Mouse (Mus musculus) common myeloid progenitor, adult 5-6 weeks (primary cell): ENCODE data around the gene Adgrb3. TPM values are rescaled to one million over a fixed set of nuclear protein-coding genes. Genes with fewer than 3 reads are reported as not detected.

ENCODE experiments used
- ATAC-seq: replicated peaks from 2 replicates; pipeline ENCODE4 v1.8.0; 2016; ENCODE audit warnings: low read depth, mild to moderate bottlenecking, moderate TSS enrichment, inconsistent platforms; ENCODE audit not compliant: poor library complexity, severe bottlenecking
- total RNA-seq: library from RNA; stranded (forward); fragments of 200-1000, 187-1606 nt; gene quantifications from 2 replicates; pipeline ENCODE4 v1.2.3, GENCODE M21; 2017

The Adgrb3 gene
- not detected in 2 replicates for total RNA-seq

GRCm38 (mm10) chr1:25828971-25829920 is at the start of gene Adgrb3:
Gene Adgrb3 (minus strand): TSS chr1:25829707.
- no peak for ATAC-seq

DNA sequence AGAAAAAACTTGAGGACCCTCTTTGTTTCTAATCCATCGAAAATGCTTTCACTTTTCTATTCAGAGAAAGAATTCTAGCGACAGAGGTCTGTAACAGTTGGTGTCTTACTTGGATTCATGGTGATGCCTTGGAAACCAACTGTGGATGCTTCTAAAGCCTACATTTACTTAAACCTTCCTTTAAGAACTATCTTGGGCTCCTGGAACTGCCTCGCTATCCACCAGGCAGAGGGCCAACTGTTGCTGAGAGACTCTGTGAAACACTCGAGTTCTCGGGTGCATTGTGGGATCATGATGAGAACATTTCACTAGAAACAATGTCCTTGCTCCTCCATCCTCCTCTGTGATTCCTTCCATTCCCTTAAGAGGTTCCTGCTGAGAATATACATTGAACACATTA is 48.0 kb upstream of the Adgrb3 start:
- no peak for ATAC-seq

DNA sequence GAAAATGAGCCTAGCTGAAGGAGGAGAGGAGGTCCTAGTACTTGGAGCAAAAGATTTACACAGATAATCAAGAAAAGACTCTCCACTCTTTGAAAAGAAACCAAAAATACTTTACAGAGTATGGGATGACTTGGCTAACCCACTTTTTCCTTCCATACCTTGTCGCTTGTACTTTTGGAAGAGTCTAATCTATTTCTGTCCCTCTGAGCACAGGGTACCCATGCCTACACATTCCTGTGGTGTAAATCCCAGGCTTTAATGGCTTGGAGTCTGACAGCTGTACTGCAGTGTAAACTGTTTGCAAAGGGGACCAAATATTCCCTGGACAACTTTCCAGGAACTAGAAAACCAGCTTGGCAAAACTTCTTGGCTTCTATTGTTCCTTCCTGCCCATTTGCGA is 28.0 kb upstream of the Adgrb3 start:
- no peak for ATAC-seq

DNA sequence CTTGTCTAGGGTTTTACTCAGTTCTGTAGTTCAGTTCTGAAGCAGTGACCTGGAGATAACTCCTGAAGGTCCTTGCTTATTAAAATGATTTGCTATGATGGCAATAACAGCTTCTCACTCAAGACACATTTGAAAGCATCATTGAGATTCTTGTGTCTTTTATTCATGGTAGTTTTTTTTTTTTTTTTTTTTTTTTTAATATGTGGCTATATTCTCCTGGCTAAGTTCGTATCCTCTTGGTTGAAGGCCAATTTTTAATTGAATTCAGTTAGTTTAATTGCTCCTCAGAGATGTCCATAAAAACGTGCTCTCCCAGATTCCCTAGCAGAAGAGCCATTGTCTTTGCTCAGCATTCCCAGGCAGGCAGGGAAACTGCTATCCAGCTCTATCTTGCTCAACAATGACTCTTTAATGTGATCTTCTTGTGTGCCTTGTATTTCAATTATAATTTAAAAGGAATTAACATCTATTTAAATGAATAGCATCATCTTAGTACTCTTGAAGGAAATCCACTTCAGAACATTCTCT is 25.0 kb upstream of the Adgrb3 start:
- ATAC-seq = no peak

- ATAC-seq = no peak
These were observed 2.8 kb upstream of the Adgrb3 start for GRCm38 (mm10) chr1:25832260-25832659.

DNA sequence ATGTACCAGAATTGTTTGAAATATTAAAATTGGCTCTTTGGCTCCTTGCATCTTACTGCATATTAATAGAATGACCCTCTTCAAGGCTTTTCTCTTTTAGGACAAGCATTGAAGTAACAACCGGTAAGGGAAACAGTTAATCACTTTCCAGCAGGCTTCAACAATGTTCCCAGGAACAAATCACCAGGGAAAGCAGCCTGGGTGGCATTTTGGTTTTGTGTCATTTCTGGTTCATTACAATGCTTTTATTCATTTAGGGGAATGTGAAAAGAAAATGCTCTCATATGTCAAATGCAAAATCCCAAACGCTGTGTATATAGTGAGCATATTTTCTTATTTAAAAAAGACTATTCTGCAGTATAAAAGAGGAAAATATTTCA is 2.0 kb upstream of the Adgrb3 start:
- no peak for ATAC-seq

DNA sequence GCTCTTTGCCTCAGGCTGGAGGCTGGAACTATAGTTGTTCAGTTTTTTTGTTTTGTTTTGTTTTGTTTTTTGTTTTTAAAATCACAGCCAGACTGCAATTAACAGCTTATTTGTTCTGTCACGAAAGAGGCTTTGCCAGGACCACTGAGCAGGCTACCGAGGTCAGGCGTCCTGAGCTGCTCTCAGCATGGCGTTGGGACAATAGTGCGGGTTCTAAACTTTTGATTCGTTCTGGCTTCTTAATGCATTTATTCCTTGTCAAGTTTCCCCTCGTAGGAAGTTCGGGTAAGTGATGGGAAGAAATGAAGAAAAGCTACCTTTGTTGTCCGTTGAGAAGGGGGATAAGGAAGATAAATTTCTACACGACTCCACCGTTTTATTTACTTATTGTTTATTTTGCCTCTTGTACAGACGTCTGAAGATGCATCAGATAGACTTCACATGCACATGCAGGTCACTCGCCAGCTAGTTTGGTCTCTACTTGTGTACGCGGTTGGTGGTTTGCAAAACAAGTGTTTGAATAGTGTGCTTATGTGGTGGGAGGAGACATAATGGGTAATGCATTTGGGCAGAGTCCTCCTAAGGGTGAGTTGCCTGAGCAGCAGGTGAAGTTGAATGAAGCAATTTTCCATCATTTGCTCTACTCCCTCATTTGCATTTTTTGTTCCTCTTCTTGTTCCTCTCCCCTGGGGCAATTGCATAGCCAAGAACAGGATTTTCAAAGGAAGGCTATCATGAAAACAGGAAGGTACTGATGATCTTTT is 1.4 kb upstream of the Adgrb3 start:
- ATAC-seq = no peak

GRCm38 (mm10) chr1:25829921-25830751 is 629 bp upstream of the Adgrb3 start:
- ATAC-seq = no peak

- no peak for ATAC-seq
These were observed 1.3 kb downstream of the Adgrb3 start for GRCm38 (mm10) chr1:25828071-25828755.

DNA sequence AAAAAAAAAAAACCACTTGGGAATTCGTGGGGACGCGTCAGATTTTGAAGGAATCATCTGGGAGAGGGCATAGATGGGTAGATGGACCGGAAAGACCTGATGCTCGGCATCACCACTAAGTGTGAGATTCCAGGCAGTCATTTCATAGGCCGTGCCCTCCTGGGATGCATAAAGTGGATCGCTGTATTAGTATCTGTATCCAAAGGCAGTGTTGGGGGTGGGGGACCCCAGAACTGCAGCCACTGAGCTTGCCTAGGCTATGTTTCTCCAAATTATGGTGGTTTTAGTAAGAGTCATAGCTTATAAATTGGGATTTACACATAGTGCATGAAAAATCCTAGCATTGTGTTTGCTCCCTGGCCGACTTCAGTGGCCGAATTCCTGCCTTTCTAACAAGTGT is 2.1 kb downstream of the Adgrb3 start:
- ATAC-seq = no peak

GRCm38 (mm10) chr1:25826771-25827170 is 2.7 kb downstream of the Adgrb3 start:
- no peak for ATAC-seq

DNA sequence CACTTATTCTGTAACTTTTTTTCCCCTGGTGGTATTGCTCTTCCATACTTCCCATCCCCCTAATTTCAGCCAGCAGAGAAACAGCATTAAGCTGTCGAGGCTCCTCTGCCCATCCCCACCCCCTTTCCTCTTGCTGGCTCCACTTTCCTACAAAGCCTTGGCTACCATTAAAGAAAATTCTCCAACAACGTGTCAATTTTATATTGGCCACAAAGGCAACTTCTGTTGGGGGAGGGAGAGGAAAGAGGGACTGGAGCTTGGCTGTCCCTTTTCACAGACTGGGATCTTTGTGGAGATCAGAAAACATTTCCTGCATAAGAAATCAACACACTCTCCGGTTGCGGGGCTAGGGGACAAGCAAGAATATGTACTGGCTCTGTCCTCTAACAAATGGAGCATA is 4.9 kb downstream of the Adgrb3 start:
- ATAC-seq = no peak

DNA sequence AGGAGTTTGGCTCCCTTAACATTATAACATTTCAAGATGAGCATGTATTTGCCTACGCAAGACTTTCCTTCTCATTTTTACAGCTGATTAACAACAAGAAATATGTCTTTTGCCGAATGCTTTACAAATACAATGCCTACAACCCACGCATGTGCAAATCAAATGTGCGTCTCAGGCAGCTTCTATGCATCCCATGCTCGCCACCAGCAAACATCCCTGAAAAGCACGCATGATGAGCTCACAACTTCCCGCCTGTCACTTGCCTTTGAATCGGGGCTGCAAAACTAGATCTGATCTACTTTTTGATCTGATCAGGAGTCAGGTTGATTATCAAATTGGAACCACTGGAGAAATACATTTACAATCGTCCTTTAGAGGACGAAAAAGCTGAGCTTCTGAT is 5.5 kb downstream of the Adgrb3 start:
- no peak for ATAC-seq

DNA sequence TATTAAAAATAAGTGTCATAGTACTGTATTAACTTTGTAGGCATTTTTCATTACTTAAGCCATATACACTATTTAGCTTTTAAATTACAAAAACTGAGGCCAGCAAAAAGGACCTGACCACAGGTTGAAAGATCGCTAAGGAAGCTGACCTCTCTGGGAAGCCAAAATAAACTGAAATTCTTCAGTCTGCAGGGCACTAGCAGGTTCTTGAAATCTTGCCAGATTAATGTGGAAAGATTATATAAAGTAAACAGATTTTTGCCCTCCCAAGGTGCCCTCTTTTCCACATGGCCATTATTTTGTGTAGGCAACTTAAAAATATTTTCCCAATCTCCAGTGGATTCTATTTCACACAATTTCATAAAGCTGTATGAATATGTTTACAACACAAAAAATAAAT is 14.0 kb downstream of the Adgrb3 start:
- ATAC-seq = no peak

DNA sequence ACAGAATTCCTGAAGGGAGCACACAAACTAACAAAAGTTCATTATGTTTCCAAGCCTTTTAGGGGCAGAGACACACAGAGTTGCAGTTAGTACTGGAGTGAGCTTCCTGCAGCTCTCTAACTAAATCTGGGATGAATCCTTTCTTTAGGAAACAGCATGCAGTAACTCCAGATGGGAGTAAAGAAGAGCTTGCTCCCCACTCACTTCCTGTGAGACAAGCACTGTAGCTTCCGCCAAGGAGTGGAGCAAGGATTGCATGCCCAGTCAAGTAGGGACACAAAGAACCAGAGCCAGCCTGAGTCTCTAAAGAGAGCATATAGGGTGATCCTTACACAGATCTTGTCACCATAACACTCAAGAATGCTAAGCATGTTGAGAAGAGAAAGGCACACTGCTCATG is 50.7 kb downstream of the Adgrb3 start:
- no peak for ATAC-seq

GRCm38 (mm10) chr1:25777459-25777858 is 52.0 kb downstream of the Adgrb3 start:
- ATAC-seq = no peak

- ATAC-seq = no peak
These were observed 53.9 kb downstream of the Adgrb3 start for GRCm38 (mm10) chr1:25775440-25776130.

- no peak for ATAC-seq
These were observed 60.5 kb downstream of the Adgrb3 start for GRCm38 (mm10) chr1:25768958-25769357.

DNA sequence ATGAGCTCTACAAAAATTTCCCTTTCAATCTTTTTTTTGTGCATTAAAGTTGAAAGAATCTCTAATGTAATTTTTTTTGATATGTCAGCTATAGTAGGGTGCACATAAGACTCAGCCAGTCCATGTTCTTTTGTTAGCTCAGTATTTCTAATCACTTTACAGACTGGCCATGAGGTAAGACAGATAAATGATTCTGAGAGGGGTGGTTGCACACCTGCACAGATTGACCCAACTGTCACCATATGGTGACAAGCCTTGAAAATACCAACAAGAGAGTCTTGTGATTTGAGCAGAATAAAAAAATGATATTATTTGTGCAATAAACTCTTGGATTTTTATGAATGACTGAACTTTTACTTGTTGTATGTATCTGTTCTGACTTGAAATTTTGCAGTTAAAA is 74.2 kb downstream of the Adgrb3 start:
- ATAC-seq = no peak
